Mouse (Mus musculus) embryonic fibroblast, embryonic 13.5 days (primary cell): ENCODE data around the gene Nat8f2.

ENCODE experiments used
- CTCF ChIP-seq: IDR thresholded peaks from 2 replicates; pipeline ENCODE4 v1.5.1; 2011; ENCODE audit warnings: mild to moderate bottlenecking, control low read depth, low read length, moderate library complexity, borderline replicate concordance; ENCODE audit not compliant: insufficient read depth
- POLR2A ChIP-seq: IDR thresholded peaks from 2 replicates; pipeline ENCODE4 v1.6.1; 2011; ENCODE audit warnings: low read depth, mild to moderate bottlenecking, control low read depth, low read length, moderate library complexity

DNA sequence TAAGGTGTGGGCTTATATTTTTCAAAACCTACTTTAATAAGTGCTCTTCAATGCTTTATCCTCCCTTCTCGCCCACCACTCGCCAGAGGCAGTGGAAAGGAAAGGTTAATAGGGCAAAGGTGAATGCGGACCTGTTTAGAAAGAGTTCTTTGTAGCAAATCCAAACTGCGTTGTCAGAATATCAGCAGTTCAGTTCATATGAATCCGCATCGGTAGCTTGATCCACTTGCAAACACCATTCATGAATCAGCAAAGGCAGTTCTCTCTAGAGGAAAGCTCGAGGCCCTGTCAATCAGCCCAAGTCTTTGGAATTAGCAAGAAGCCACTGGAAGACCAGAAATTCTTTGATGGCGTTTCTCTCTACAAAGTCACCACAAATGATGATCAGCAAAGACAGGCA is 30.3 kb downstream of the Nat8f2 start:
- no peak for TF ChIP-seq POLR2A
- no peak for TF ChIP-seq CTCF
